Comparison of ENCODE assay signal across 9 mouse cellular contexts in the genomic region with DNA sequence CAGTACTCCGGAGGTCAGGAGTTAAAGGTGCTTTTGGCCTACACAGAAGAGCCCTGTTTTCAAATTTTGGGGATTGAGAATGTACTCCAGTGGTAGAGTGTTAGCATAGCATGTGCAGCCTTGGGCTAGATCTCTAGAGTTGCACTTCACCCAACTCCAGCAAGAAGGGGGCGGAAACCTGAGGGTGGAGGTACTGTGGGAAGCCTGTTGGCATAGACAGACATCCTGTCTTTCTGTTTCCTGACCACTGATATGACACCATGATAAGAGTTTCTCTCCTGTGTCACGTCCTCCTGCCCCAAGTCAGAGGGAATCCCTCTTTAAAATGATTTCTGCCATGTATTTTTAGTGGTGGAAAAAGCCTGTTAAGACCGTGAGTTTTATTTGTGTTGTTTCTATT. TPM values are rescaled to one million over a fixed set of nuclear protein-coding genes. Genes with fewer than 3 reads are reported as not detected.
DNase-seq lines count a peak whose midpoint lies in the region; ATAC-seq and TF ChIP-seq lines count a peak whose summit lies in the region.
"Had no signal": no experiment of that assay in that cellular context is flagged by ENCODE, and none has a peak within 500 bp of the region (broad histone marks: within the 10 kb centered on the region; RNA-seq: fewer than 3 reads in every experiment).

No protein-coding gene starts in this region.

- peak; percentile 70 for ATAC-seq in megakaryocyte, adult 5-6 weeks (ENCODE audit: poor library complexity, severe bottlenecking)

- H3K4me1 ChIP-seq in kidney, adult 2 months (ENCODE audit: control insufficient read depth, insufficient read depth, low read length), result peaks cover 9% of the 10 kb centered on the region; the same call in 1 of the 2 replicates

- no peaks in the 10 kb centered on the region for H3K27me3 ChIP-seq in kidney, adult 2 months (replicated peaks; ENCODE audit: control insufficient read depth, insufficient read depth, low read length)
- H3K27me3 ChIP-seq: embryonic facial prominence, embryonic 13.5 days; limb, embryonic 15.5 days had no signal

- TF ChIP-seq POLR2A in kidney, adult 2 months (IDR thresholded peaks at IDR 0.05; ENCODE audit: low read depth, low read length), result no peak

- no peak for TF ChIP-seq CTCF in kidney, adult 2 months (conservative IDR thresholded peaks at IDR 0.05; ENCODE audit: insufficient read depth, insufficient read length, low read depth, low read length)

- DNase-seq in 416B (ENCODE audit: low read depth) (peak; percentile 96), MN1 (ENCODE audit: low spot score) (no peak)
- peak; percentile 69 for DNase-seq in CD4-positive, CD25-positive, alpha-beta regulatory T cell, adult 2 months (ENCODE audit: low read depth, low spot score)
- peak; percentile 60 for DNase-seq in kidney, adult 2 months
- DNase-seq in testis, postnatal 10 days (ENCODE audit: low spot score), result no peak
- DNase-seq in left cerebral cortex, adult 18-20 months (ENCODE audit: low spot score in 2 of 2), result no peak

- WGBS in kidney, adult 2 months, result 73% methylated on average over 4 of the region's 4 CpGs

- H3K4me3 ChIP-seq in kidney, adult 2 months (ENCODE audit: insufficient read depth, low read depth, low read length), result no peak overlapping the region
- H3K4me3 ChIP-seq: embryonic facial prominence, embryonic 13.5 days; limb, embryonic 15.5 days had no signal

- H3K36me3 ChIP-seq in kidney, adult 2 months (ENCODE audit: control insufficient read depth, insufficient read depth, low read length), result no peaks in the 10 kb centered on the region
- H3K36me3 ChIP-seq: embryonic facial prominence, embryonic 13.5 days; limb, embryonic 15.5 days had no signal

- H3K27ac ChIP-seq in kidney, adult 2 months (ENCODE audit: insufficient read depth, low read depth, low read length), result peak overlapping the region; percentile 39; the same call in 1 of the 2 replicates
- H3K27ac ChIP-seq: embryonic facial prominence, embryonic 13.5 days; limb, embryonic 15.5 days had no signal

RNA-seq across cellular contexts. Expression of gene Fbxw7, which starts 33.7 kb away (rescaled TPM):
- 3.3 and 4.1 TPM in 2 replicates for polyA plus RNA-seq in kidney, adult 2 months (2012; rRNA removed)
- 7.8 and 8.2 TPM in 2 replicates for total RNA-seq in megakaryocyte, adult 5-6 weeks (2015)
- total RNA-seq in megakaryocyte, adult 5-6 weeks (2017), result 18.7 and 19.8 TPM in 2 replicates
- 100 to 1,000 TPM; 224 to 233 TPM for total RNA-seq in left cerebral cortex, adult 18-20 months (2021)

Comparison
In these comparisons a context has a peak if more than half of its experiments do, and no peak if none do; other contexts are left out.
1. DNase-seq: peak in 416B (single experiment), CD4-positive, CD25-positive, alpha-beta regulatory T cell, adult 2 months (single experiment) and kidney, adult 2 months (single experiment); none in testis, postnatal 10 days (single experiment), left cerebral cortex, adult 18-20 months (0 of 2) and MN1 (single experiment).
2. RNA of gene Fbxw7, which starts 33.7 kb away (total RNA-seq): 224 to 233 TPM in left cerebral cortex, adult 18-20 months; 7.8 to 19.8 TPM in megakaryocyte, adult 5-6 weeks; every median in the first group is over 10 times any median in the second.